In the genomic region with DNA sequence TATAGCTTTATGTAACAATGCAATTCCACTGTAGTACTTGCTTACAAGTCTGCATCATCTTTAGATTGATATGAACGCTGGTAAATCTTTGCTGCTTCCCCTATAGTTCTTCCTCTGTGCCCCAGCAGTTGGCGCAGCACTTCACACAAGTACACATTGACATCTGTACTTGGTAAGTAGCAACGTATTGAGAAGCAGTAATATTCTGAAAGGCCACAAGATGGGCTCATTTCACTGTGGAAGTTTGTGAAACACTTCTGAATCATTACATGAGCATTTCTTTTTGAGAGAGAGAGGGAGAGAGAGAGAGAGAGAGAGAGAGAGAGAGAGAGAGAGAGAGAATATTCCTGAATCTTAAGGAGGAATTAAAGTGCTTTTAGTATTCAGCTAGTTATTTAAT, we compare ENCODE assay signal across 8 mouse cellular contexts. TPM values are rescaled to one million over a fixed set of nuclear protein-coding genes. Genes with fewer than 3 reads are reported as not detected.
DNase-seq lines count a peak whose midpoint lies in the region; ATAC-seq and TF ChIP-seq lines count a peak whose summit lies in the region.

No protein-coding gene starts in this region.

- H3K4me3 ChIP-seq in heart, embryonic 10.5 days, result no peak overlapping the region
- no peak overlapping the region for H3K4me3 ChIP-seq in lung, postnatal 0 days (ENCODE audit: low read depth, low read length)

- H3K27me3 ChIP-seq in heart, embryonic 10.5 days (ENCODE audit: insufficient read depth, poor library complexity, severe bottlenecking), result no peaks in the 10 kb centered on the region
- H3K27me3 ChIP-seq in lung, postnatal 0 days (replicated peaks; ENCODE audit: insufficient read depth, low read length), result no peaks in the 10 kb centered on the region

- 32% methylated on average over 3 of the region's 3 CpGs for WGBS in heart, embryonic 10.5 days
- WGBS in lung, postnatal 0 days, result 8% methylated on average over 3 of the region's 3 CpGs

- no peak overlapping the region for H3K27ac ChIP-seq in heart, embryonic 10.5 days
- no peak overlapping the region for H3K27ac ChIP-seq in lung, postnatal 0 days (ENCODE audit: low read length)

- no peaks in the 10 kb centered on the region for H3K36me3 ChIP-seq in heart, embryonic 10.5 days
- no peaks in the 10 kb centered on the region for H3K36me3 ChIP-seq in lung, postnatal 0 days (ENCODE audit: insufficient read depth, low read length)

- ATAC-seq in frontal cortex, adult (ENCODE audit: low TSS enrichment), result peak; percentile 96
- peak; percentile 61 for ATAC-seq in lung, postnatal 0 days

- no peak overlapping the region for H3K4me2 ChIP-seq in lung, postnatal 0 days (replicated peaks; ENCODE audit: low read depth, low read length)

- H3K9ac ChIP-seq in lung, postnatal 0 days (replicated peaks; ENCODE audit: low read depth), result no peak overlapping the region

- no peak for TF ChIP-seq EP300 in lung, postnatal 0 days (IDR thresholded peaks at IDR 0.05)

- H3K4me1 ChIP-seq in heart, embryonic 10.5 days, result no peaks in the 10 kb centered on the region; the same call in 1 of the 2 replicates
- no peaks in the 10 kb centered on the region for H3K4me1 ChIP-seq in lung, postnatal 0 days (ENCODE audit: insufficient read depth, low read depth, low read length)

- peak; percentile 7 for DNase-seq in heart, postnatal 4 days
- DNase-seq in heart, embryonic 10.5 days (ENCODE audit: low spot score), result no peak
- peak; percentile 19 for DNase-seq in thymus, postnatal 0 days (ENCODE audit: low spot score)
- DNase-seq in thymus, postnatal 25 days, result no peak
- DNase-seq in lung, postnatal 0 days (ENCODE audit: low spot score), result peak; percentile 84
- DNase-seq in heart, adult 18-20 months, result no peak
- no peak for DNase-seq in gastrocnemius, postnatal 10 days

- no peaks in the 10 kb centered on the region for H3K9me3 ChIP-seq in heart, embryonic 10.5 days
- H3K9me3 ChIP-seq in lung, postnatal 0 days (ENCODE audit: low read length), result no peaks in the 10 kb centered on the region

- peak; percentile 74 for TF ChIP-seq CTCF in lung, postnatal 0 days (IDR thresholded peaks at IDR 0.05)

RNA-seq across cellular contexts. Expression of a gene that starts 47.2 kb away (rescaled TPM):
- 10 to 100 TPM; 21.6 to 22.3 TPM for total RNA-seq in heart, postnatal 4 days (2021)
- 19.5 and 21.7 TPM in 2 replicates for polyA plus RNA-seq in heart, embryonic 10.5 days (2016; fragmentation: Nextera tagmentation; extraction: Ambion mirVana)
- 22.4 and 24.4 TPM in 2 replicates for polyA plus RNA-seq in thymus, postnatal 0 days (2015; fragmentation: Nextera tagmentation; extraction: Ambion mirVana)
- 9.6 and 11.2 TPM in 2 replicates for polyA plus RNA-seq in lung, postnatal 0 days (2015; fragmentation: Nextera tagmentation; extraction: Ambion mirVana)
- total RNA-seq in heart, adult 18-20 months (2021), result 10 to 100 TPM; 18.9 to 19.5 TPM
- total RNA-seq in gastrocnemius, postnatal 10 days (2021), result 10 to 100 TPM; 18.0 to 20.3 TPM

Comparison
In these comparisons a context has a peak if more than half of its experiments do, and no peak if none do; other contexts are left out.
1. DNase-seq: peak in heart, postnatal 4 days (single experiment), thymus, postnatal 0 days (single experiment) and lung, postnatal 0 days (single experiment); none in heart, embryonic 10.5 days (single experiment), thymus, postnatal 25 days (single experiment), heart, adult 18-20 months (0 of 2) and gastrocnemius, postnatal 10 days (single experiment).